Mouse (Mus musculus) T-helper 2 cell (primary cell): ENCODE measurements around the gene Fars2.

Source experiments
- in situ Hi-C: fragments of 300-600 bp; cut with MboI, MseI; formaldehyde crosslinking; loops from one replicate; pipeline ENCODE4 v1.15.1; 2025; ENCODE audit warnings: high pct_unique_total_duplicates

Gene Fars2

DNA sequence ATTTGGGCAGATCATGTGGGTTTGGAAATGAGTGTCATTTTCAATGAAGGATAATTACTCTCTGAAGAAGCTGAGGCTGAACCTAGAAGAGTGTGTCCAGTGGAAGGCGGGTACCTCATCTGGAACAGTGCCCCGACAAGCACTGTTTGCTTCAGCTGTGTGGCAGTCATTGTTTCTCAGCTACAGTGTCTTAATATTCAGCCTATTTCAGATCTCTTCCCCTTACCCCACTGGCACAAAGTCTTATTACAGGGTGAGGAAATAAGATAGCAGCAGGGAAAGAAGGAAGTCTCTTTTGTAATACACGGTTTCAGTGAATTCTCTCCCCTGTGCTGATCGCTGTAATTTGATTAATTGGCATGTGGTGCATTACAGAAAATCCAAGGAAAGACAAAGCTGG is 101.1 kb downstream of the Fars2 start:
- in situ Hi-C loops = no loop called here

DNA sequence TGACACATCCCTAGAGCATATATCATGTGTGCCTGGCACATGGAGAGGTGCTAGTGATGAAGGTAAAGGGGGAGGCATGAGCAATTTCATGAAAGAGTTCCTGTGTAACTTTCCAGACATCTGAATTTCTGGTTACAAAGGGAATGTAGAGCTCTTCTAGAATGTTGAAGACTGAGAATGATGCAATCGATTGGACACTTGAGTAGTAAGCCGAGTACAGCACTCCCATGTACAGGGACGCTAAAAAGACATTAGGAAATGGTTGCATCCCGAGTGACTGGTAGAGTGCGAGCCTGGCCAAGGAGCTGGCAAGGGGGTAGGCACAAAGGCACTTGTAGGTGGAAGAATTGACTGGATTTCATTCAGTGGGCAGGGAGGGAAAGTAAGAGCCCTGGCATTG is 102.3 kb downstream of the Fars2 start:
- in situ Hi-C loops = no loop called here

DNA sequence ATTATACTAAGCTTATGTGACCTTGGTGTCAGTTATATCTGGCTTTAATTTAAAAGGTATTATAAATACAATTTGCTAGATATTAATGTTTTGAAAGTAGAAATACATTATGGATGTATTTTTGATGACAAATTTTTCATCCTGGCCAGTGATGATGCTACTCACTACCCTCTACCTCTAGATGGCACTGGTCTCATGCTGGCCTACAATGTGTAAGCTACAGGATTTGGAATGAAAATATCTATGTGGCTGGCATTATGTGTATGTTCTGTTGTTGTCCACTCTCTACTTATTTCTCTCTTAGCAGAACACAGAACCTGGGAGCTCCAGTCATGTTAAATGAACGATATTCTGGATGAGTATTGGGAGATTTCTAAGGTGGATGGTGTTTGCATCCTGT is 104.7 kb downstream of the Fars2 start:
- in situ Hi-C loops = no loop called here

DNA sequence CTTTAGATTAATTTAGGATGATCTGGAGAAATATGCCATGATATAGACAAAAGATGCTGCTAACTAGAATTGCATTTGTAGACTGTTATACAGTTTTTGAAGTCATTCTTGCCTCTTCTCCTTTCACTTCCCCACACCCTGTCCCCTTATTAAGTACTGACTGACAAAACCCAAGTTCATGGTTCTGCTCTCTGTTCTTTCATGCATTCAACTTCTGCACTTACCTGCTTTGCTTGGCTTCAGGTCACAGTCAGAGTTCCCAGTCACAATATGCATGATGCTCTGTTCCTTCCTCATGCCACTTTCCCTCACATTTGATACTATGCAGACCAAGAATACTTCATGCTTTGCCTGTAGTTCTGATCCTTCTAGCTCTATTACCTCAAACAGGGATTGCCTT is 105.5 kb downstream of the Fars2 start:
- in situ Hi-C loops = no loop called here

DNA sequence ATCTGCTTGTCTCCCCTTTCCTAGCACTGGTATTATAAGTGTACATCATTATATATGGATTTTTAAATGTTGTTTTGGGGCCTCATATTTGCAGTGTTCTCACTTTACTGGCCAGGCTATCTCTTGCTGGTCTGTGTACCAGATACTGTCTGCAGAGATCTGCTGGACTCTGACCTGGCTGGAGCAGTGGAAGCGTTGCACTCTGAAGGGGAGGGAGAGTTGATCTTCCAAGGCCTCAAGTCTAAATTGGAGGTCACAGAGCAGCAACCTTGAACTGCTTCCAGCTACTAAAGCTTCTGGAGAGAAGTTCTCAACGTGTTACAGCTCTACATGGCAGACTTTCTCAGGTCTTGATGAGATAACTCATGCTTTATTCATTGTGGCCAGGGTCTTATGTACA is 107.2 kb downstream of the Fars2 start:
- in situ Hi-C loops = no loop called here

DNA sequence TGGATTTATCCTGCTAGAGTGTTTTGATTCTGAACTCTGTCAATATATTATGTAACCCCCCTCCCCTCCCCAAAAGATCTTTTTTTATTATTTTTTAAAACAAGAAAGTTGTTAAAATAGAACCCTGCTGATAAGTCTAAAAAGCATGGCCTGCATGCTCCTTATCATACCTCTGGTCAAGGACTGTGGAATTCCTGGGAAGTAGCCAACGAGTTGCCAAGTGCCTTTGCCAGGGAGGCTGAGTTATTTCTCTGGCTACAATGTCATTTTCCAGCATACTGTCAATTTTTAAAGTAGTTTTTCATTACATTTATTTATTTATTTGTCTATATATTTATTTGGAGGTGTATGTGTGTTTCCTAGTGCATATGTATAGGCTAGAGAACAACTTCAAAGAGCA is 125.0 kb downstream of the Fars2 start:
- in situ Hi-C loops = no loop called here

DNA sequence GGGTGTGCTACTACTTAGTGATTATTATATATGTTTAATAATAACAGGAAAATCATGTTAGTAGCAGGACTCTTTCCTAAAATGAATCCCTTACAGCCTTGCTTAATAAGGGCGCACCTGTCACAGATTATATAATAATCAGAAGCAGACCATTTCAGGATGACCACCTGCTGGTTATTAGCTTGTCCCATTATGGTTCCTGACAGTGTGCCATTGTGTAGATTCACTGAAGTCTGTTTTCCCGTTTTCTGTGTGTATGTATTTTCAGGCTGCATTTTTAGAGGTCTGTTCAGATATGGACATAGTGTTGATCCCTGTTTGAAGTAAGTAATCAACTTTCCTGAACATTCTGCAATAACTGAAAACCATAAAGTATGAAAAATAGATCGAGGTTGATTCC is 136.7 kb downstream of the Fars2 start:
- in situ Hi-C loops = no loop called here

DNA sequence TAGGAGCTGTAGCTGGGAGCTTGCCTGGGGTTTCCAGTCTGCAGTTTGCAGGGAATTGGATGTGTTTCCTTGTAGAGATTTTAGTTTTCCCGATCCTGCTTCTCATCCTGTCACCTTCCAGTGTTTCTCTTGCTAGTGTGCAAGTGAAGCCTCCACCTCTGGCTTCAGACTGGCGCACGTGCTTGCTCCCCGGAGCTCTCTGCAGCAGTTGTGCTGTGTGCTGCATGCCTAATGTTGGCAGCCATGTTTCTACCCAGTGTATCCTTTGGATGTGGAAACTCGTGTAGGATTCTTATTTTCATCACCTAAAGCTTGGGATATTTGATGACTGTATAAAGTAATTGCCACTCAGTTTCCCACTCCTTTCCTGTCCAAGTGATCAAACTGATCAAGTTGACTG is 140.0 kb downstream of the Fars2 start:
- in situ Hi-C loops = no loop called here

DNA sequence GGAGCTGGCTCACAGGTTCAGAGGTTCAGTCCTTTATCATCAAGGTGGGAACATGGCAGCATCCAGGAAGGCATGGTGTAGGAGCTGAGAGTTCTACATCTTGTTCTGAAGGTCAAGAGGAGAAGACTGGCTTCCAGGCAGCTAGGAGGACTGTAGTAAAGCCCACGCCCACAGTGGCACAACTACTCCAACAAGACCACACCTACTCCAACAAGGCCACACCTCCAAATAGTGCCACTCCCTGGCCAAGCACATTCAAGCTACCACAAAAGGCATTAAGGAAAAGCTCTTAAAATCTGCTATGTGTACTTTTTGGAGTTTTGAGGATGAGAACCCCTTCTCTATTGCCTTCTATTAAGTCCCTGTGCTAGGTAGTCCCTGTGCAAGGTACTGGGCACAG is 142.5 kb downstream of the Fars2 start:
- in situ Hi-C loops = no loop called here

DNA sequence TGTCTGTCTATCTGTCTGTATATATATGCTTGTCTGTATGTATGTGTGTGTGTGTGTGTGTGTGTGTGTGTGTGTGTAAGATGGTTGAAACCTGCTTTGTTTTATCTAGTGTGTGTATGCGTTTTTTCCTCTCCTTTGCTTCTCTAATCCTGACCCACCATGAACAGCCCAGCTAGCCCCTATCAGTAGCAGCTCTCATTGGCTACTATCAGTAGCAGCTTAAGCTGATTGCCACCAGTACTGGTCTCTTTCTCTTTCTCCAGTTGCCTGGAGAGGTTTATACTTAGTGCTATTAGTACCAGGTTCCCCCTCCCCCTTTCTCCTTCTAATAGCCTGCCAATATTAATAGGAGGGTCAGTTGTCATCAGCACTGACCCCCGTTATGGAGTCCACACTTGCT is 144.1 kb downstream of the Fars2 start:
- in situ Hi-C loops = no loop called here

DNA sequence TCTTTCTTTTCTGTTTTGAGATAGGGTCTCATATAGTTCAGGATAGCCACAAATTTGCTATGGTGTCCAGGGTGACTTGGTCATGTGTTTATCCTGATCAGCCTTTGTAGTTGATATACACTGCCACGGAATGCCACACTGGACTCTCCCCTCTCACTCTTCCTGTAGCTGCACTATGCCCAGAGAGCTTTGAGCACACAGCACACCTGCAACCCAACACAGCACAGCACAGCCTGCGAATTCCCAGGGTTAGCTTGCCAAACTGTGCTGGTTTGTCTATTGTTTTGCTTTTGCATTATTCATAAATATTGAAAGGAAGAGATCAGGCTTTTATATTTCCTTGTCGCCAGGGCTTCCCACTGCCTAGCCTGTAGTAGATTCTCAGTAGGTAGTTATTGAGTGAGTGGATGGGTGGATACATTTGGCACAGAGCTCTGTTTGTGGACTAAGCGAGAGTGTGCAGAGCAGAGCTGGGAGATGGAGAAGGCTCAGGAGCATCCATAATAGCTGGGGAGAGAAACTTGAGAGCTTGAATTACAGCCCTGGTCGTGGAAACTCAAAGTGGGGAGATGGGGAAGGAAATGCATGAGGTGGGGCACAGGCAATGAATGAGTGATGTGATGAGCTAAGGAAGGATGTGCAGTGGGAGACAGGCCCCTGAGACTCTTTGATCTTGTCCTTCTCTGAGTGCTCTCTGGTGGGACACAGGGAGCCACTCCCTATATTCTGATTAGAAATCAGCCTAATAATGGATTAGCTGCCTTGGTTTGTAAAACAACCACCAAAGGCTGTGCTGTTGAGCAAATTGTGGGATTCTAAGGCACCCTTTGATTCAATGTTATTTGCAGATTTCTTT is 146.3 kb downstream of the Fars2 start:
- in situ Hi-C loops = no loop called here

DNA sequence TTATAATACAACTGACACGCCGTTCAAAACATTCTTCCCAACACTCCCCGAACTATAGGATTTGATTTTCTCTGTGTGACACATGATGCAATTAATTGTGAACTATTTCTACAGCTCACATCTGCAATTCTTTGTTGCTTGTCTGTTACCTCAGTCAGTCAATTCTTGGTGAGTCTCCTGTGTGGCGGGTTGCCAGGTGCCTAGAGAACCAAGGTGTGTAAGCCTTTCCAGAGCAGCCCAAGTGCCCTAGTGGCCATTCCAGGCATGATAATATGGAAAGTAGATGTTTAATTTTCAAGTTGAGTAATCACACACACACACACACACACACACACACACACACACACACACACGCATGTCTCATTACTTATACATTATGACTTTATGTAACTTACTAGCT is 147.2 kb downstream of the Fars2 start:
- in situ Hi-C loops = no loop called here

DNA sequence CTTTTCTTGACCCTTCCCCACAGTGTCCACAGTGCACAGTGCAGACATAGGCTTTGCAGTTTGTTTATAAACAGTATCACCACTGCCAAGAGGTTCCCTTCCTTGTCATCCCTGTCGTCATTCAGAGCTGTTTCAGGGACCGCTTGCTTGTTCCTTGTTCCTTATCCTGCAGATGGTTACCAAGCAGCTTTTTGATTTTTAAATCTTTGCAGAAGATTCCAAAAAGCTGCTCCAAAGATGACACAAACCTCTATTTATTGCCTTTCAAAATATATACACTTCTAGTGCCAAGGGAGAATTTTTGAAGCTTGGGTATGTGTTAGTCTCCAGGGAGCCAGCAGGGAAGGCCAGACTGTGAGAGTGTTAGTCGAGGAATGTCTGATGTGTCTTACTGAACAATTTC is 148.1 kb downstream of the Fars2 start:
- in situ Hi-C loops = no loop called here

DNA sequence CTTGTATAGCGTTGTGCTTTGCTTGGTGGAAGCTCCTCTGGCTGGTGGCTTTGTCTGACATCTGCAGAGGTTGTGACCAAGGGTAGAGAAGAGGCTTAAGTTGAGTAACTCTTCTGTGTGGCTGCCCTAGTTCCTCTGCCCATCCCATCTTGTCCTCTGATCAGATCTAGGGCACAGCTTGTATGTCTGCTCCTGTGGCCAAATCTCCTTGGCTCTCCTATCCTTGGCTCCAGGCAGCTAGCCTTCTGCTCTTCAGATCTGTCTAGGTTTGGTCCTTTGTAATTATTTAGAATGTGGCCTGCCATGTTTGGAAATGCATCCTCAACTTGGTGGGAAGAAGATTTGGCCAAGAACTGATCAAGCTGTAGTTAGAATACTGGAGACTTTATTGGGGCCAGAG is 150.2 kb downstream of the Fars2 start:
- in situ Hi-C loops = no loop called here

DNA sequence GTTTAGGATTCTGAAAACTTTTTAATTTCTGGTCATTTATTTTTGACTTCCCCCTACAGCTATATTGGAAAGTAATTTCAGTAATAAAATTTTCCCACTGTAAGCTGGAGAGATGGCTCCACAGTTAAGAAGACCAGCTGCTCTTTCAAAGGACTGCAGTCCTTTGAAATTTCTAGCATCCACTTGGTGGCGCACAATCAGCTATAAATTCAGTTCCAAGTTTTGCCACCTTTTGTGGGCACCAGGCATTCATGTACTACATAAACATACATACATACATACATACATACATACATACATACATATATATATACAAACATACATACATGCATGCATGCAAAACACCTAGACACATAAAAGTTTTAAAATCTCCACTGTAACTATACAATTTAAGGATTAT is 153.7 kb downstream of the Fars2 start:
- in situ Hi-C loops = no loop called here

DNA sequence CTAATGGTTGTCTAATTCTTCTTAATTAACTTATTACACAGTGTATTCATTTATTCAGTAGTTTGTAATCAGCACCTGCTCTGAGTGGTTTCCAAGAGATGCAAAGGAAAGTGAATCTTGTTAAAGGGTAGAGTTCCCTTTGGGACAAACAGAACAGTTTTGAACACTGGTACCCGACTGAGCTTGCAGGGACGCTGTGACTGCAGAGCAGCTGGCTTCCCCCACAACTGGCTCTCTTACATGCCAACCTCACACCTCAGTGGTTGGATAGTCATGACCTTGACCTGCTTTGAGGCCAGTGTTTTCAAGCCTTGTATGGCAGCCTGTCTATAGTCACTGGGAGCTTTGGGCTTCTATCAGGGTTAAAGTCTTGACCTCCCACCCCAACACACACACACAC is 156.3 kb downstream of the Fars2 start:
- in situ Hi-C loops = no loop called here

DNA sequence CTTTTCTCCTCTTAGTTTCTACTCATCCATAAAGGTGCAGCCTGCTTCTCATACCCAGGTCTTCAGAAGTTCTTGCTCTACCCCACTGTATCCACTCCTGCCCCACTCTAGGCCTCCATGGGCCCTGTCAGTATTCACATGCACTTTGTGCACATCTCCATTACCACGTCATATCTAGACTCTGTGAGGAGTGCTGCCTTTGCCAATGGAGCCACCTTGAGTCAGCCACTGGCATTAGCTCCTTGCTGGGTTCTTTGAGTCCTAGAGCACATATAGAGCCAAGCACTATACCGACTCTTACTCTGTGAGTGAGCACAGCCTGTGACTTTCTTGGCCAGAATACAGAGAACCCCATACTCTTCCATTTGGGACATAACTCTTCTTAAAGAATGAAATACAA is 159.0 kb downstream of the Fars2 start:
- in situ Hi-C loops = no loop called here

DNA sequence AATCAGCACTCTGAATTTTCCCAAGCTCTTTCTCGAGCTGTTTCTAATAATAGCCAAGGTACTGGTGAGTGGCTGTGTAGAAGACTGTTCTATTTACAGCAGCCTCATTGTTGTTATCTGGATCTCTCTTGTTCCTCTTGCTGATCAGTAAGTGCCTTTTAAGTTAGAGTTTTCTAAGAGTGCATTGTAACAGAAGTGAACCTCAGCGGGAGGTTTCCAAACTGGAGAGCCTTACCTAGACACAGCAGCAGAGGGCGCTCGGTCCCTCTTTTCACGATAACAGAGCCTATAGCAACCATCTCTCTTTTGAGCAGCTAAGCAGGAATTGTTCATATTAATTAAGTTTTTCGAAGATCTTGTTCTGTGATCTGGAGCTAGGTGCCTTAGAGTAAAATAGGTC is 164.8 kb downstream of the Fars2 start:
- in situ Hi-C loops = loop anchor here (5.0 kb wide), 1 partner anchor 1050 kb away; no protein-coding TSS in a partner anchor

DNA sequence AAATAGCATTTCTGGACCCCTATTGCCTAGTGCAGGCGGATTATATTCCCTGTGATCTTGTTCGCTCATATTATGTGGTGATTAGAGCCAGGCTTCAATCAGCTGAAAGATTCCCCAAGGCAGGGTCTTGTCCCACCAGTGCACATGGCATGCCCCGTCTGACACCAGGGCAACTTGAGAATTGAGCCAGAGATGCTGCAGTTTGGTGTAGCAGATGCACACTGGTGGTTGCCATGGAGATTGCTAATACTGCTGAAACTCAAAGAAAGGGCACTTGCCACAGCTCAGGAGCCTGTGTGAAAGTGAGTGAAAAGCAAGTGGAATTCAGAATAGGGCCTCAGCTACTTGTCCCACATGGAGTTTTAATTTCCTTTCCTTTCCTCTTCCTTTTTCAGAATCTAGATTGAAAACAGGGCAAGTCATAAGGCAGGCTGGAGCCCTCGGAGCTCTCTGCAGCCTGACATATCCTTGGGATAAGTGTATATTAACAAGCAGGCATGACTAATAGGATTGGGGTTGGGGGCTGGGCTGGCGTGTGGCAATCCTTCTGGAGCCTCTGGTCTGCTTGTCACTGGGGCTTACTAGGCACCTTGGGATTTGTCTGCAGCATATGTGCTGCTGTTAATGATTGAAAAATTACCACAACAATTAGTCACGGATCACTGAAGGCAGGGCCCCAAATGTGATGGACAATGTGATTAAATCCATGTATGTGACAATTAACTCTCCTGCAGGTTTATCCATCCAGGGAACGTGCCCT is 165.8 kb downstream of the Fars2 start:
- in situ Hi-C loops = loop anchor here (5.0 kb wide), 1 partner anchor 1049 kb away; no protein-coding TSS in a partner anchor

DNA sequence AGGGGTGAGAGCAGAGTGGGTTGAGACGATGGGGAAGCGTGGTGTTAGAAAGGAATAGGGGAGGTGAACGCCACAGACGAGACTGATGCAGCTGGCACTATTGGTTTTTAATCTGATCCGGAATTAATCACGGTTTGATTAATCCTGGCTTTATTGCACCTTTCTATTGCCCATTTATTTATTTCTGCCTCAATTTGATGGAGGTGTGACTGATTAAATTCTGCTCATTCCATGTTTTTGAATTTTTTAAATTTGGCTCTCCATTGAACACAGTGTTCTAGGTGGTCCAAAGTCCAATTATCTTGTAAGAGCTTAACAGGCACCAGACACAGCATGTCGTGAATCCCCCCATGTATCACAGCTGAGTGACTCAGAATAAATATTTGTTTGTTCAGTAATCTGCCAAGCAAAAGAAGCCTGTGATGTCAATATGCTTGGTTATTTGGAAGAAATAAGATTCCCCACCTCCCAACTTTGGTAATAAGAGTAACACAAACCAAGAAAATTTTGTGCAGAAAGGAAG is 166.4 kb downstream of the Fars2 start:
- in situ Hi-C loops = loop anchor here (5.0 kb wide), 1 partner anchor 1049 kb away; no protein-coding TSS in a partner anchor

DNA sequence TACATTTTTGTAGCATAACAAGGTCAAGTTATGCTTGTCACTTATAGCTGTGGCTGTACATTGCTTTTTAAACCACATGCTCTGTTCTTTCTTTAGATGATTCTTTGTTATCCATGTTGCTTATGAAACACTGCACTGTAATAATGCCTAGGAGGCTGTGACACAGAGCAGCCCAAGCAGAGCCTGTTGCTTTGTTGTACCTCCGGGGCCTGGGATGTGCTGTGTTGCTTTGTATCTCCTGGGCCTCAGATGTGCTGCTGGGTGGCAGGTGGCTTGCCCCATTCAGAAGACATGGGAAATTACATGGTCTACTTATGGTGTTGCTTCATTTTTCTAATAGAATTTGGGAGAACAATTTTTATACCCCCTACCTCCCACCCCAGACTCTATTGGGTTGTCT is 166.9 kb downstream of the Fars2 start:
- in situ Hi-C loops = loop anchor here (5.0 kb wide), 1 partner anchor 1048 kb away; no protein-coding TSS in a partner anchor

DNA sequence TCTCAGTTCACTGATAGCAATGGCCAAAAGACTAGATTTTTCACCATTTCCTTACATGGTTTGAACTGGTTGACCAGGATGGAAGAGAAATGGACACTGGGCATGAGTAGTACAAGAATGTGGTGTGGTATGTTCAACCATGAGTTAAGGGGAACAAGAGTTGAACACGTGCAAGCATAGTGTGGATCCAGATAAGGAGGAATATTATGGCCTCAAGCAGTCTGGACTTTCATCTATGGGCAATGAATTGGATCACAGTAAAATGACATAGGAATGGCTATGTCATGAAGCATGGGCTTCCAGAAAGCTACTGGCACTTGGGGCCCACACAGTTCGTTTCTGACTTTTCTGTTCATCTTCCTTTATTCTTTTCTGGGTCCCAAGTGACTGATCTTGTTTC is 168.0 kb downstream of the Fars2 start:
- in situ Hi-C loops = no loop called here

DNA sequence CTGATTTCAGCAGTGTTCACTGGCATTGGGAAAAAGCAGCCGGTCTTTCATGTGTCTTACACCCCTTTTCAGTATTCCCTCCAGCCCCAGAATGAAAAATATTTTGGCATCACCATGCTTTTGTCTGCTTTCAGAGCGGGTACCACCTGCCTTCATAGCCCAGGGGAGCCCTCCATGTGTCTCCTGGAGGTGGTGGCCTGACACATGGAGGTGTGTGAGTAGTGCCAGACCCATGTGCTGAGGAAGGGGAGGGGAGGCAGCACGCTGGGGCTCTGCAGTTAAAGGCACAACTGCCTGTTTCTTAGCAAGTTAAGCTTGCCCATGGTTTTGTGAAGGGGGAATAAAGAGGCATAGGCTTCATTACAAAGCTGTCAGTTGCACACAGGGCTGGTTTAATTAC is 176.3 kb downstream of the Fars2 start:
- in situ Hi-C loops = no loop called here
